Mouse (Mus musculus) ovary, postnatal 14 days (tissue): ENCODE results near the gene Ubr4.

Experiments
- DNase-seq: peaks from one replicate; pipeline ENCODE4 v3.0.0; 2022; ENCODE audit warnings: low spot score

Gene Ubr4

DNA sequence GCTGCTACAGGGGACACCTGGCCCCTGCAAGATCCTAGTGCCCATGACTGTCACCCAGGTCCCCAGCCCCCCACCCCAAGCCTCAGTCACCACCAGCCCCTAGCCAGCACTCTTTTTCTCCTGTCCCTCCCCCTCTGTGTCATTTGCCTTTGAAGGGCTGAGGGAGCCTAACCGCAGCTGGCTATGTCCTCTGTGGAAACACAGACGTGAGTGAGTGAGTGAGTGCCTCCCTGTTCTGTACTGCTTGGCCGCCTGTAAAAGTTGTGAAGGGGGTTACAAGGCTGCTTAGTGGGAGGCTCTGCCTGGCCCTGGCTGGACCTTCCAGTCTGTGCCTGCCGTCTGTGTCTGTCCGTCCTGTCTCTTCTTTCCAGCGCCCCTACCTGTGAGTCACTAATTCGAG lies 183.3 kb downstream of the Ubr4 start:
- DNase-seq: no peak

DNA sequence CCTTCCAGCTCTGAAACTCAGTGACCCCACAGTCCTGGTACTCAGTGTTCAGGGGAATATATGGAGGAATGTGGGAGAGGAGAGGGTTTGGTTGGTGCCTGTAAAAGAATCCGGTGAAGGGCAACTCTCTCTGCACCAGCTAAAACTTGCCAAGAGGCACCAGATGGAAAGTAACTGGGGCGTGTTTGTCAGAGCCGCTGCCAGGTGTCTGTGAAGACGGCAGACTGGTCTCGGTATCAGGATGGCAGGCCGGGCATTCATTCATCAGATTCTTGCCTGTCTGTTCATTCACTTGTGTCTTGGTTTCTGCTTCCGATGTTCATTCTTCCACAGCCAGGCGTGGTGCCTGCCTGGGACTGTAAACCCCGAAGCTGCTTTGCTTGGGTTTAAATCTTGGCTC lies 184.3 kb downstream of the Ubr4 start:
- no peak for DNase-seq
